Mouse (Mus musculus): ENCODE measurements around the gene Rnf150. TPM values are rescaled to one million over a fixed set of nuclear protein-coding genes. Genes with fewer than 3 reads are reported as not detected.

The Rnf150 gene
- polyA plus RNA-seq, 1 experiment, result 1.7 TPM

DNA sequence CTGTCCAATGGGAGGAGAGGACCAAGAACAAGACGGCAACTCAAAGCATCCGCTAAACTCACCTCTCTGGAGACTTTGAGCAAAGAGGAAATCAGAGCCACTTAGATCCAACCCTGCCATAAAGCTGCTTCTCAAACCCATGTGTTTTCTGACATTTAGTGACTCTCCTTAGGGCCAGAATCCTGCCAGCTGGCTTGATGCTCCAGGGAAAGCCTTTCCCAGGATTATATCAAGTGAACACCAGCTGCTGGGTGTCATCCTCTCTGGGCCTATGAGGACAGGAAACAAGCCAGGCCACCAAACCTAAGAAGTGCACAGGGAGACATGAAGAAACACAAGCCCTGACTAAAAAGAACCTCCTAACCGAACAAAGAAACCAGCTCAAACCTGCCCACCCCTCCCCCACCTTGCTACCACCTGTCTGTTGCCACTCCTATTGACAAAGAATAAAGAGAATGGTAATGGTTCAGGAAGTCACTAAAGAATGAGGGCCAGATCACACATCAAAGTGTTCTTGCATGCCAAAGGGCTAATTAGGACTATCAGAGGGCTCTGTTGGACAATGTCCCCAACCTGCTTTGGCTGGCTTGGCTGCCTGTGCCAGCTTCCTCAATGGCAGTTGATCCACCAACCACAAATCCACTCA, 173.5 kb downstream of the Rnf150 start:
- no peaks in the 10 kb centered on the region for H3K27me3 ChIP-seq (ENCODE audit: control insufficient read depth, insufficient read depth, low read length)
- DNase-seq (ENCODE audit: low read depth in 1 of 2, low spot score in 2 of 2), result no peak
- no peak overlapping the region for H3K4me3 ChIP-seq (ENCODE audit: extremely low read depth, insufficient read depth, insufficient read length)
- H3K4me1 ChIP-seq (ENCODE audit: control insufficient read depth, insufficient read depth, insufficient read length), result no peaks in the 10 kb centered on the region
- 78% methylated on average over 3 of the region's 3 CpGs for WGBS
- TF ChIP-seq CTCF (IDR thresholded peaks at IDR 0.05; ENCODE audit: extremely low read depth, insufficient read depth, insufficient read length, insufficient replicate concordance) (no peak), POLR2A (IDR thresholded peaks at IDR 0.05; ENCODE audit: low read depth, low read length) (no peak)
- H3K27ac ChIP-seq (ENCODE audit: insufficient read depth, low read length), result no peak overlapping the region
- no peaks in the 10 kb centered on the region for H3K36me3 ChIP-seq (ENCODE audit: control insufficient read depth, insufficient read depth, low read length)

DNA sequence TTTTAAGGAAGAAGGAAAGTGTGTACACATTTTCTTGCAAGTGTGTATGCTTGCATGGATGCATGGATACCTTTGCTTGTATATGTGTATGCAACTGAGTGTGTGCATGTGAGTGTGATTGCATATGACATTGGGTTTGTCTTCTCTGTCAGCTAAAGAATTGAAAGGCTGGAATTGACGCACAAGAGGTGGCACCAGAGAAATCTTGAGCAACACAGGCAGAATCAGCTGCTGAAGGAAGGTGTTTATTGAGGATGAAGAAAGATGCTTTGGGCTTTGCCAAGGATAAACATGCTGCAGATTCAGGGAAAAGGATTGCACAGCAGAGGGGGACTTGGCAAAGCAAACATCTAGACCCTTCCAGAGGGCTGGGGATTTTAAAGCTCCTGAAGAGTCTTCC, 174.2 kb downstream of the Rnf150 start:
- Histone ChIP-seq H3K27me3 (ENCODE audit: control insufficient read depth, insufficient read depth, low read length) (no peaks in the 10 kb centered on the region), H3K27ac (ENCODE audit: insufficient read depth, low read length) (no peak overlapping the region), H3K4me1 (ENCODE audit: control insufficient read depth, insufficient read depth, insufficient read length) (no peaks in the 10 kb centered on the region), H3K4me3 (ENCODE audit: extremely low read depth, insufficient read depth, insufficient read length) (no peak overlapping the region), H3K36me3 (ENCODE audit: control insufficient read depth, insufficient read depth, low read length) (no peaks in the 10 kb centered on the region)
- WGBS, result 98% methylated on average over 1 of the region's 1 CpGs
- no peak for TF ChIP-seq POLR2A (IDR thresholded peaks at IDR 0.05; ENCODE audit: low read depth, low read length)
- DNase-seq (ENCODE audit: low read depth in 1 of 2, low spot score in 2 of 2), result no peak

DNA sequence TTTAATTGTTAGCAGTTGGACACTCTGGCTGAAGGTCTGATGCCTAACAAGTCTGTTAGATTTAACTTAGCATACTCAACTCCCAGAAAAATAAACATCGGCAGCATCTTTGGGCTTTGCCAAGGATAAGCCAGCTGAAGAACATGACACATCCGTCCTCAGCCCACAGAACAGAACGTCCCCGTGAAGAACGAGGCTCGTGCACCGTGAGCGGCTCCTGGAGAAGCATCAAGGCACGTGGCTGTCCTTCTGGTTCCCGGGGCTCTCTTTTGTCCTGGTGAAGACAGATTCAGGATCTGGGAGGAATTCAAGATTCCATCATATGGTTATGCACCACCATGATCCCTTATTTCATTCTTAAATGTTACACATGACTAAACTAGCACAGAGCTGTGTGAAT, 175.4 kb downstream of the Rnf150 start:
- no peak for TF ChIP-seq CTCF (IDR thresholded peaks at IDR 0.05; ENCODE audit: extremely low read depth, insufficient read depth, insufficient read length, insufficient replicate concordance)
- no peak for TF ChIP-seq POLR2A (IDR thresholded peaks at IDR 0.05; ENCODE audit: low read depth, low read length)
- no peak overlapping the region for H3K27ac ChIP-seq (ENCODE audit: insufficient read depth, low read length)
- H3K36me3 ChIP-seq (ENCODE audit: control insufficient read depth, insufficient read depth, low read length), result no peaks in the 10 kb centered on the region
- H3K27me3 ChIP-seq (ENCODE audit: control insufficient read depth, insufficient read depth, low read length), result no peaks in the 10 kb centered on the region
- 93% methylated on average over 10 of the region's 10 CpGs for WGBS
- DNase-seq (ENCODE audit: low read depth in 1 of 2, low spot score in 2 of 2), result no peak
- H3K4me1 ChIP-seq (ENCODE audit: control insufficient read depth, insufficient read depth, insufficient read length), result no peaks in the 10 kb centered on the region
- no peak overlapping the region for H3K4me3 ChIP-seq (ENCODE audit: extremely low read depth, insufficient read depth, insufficient read length)

DNA sequence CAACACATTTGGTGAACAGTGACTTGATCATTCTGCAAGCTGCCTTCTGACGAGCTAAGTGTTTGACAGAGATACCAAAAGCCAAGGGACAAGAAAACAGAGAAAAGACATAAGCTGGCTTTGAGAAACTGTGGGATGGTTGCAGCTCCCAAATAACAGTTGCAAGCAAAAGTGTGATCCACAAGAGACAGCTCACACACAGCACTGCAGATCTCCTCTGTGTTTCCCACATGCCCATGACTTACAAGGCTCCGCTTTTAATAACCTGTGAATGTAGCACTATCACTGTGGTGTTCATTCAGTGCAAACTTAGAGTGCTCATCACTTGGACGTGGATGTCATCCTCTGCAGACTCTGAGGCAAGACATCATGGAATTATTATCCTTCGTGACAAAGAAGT, 178.3 kb downstream of the Rnf150 start:
- Histone ChIP-seq H3K36me3 (ENCODE audit: control insufficient read depth, insufficient read depth, low read length) (no peaks in the 10 kb centered on the region), H3K27ac (ENCODE audit: insufficient read depth, low read length) (no peak overlapping the region), H3K27me3 (ENCODE audit: control insufficient read depth, insufficient read depth, low read length) (no peaks in the 10 kb centered on the region), H3K4me1 (ENCODE audit: control insufficient read depth, insufficient read depth, insufficient read length) (no peaks in the 10 kb centered on the region), H3K4me3 (ENCODE audit: extremely low read depth, insufficient read depth, insufficient read length) (no peak overlapping the region)
- TF ChIP-seq POLR2A (IDR thresholded peaks at IDR 0.05; ENCODE audit: low read depth, low read length) (no peak), CTCF (IDR thresholded peaks at IDR 0.05; ENCODE audit: extremely low read depth, insufficient read depth, insufficient read length, insufficient replicate concordance) (no peak)
- no peak for DNase-seq (ENCODE audit: low read depth in 1 of 2, low spot score in 2 of 2)
- WGBS, result 86% methylated on average over 4 of the region's 4 CpGs

- TF ChIP-seq POLR2A (IDR thresholded peaks at IDR 0.05; ENCODE audit: low read depth, low read length) (no peak), CTCF (IDR thresholded peaks at IDR 0.05; ENCODE audit: extremely low read depth, insufficient read depth, insufficient read length, insufficient replicate concordance) (no peak)
- no peak overlapping the region for H3K27ac ChIP-seq (ENCODE audit: insufficient read depth, low read length)
- no peaks in the 10 kb centered on the region for H3K27me3 ChIP-seq (ENCODE audit: control insufficient read depth, insufficient read depth, low read length)
- no peak for DNase-seq (ENCODE audit: low read depth in 1 of 2, low spot score in 2 of 2)
- 90% methylated on average over 9 of the region's 9 CpGs for WGBS
- H3K4me3 ChIP-seq (ENCODE audit: extremely low read depth, insufficient read depth, insufficient read length), result no peak overlapping the region
- H3K36me3 ChIP-seq (ENCODE audit: control insufficient read depth, insufficient read depth, low read length), result no peaks in the 10 kb centered on the region
- H3K4me1 ChIP-seq (ENCODE audit: control insufficient read depth, insufficient read depth, insufficient read length), result no peaks in the 10 kb centered on the region
Observed at GRCm38 (mm10) chr8:83046912-83047311, 183.8 kb downstream of the Rnf150 start.

DNA sequence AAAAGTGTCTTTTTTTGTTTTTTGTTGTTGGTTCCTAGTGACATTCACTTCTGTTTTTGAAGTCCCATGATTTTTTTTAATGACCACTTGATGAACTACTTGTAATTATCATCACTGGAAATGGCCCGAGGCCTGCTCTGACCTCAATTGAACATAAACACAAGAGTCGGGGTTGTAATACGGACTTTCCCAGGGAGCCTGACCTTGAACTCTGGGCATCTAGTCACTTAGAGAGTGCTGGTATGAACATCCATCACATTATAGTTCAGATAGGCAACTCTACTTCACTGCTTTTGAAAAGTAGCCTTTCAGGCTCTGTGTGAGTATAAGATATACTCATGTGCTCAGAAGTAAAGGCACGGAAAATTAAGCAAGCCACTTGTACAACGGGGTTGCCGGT, 185.4 kb downstream of the Rnf150 start:
- Histone ChIP-seq H3K27me3 (ENCODE audit: control insufficient read depth, insufficient read depth, low read length) (no peaks in the 10 kb centered on the region), H3K27ac (ENCODE audit: insufficient read depth, low read length) (no peak overlapping the region), H3K36me3 (ENCODE audit: control insufficient read depth, insufficient read depth, low read length) (no peaks in the 10 kb centered on the region), H3K4me1 (ENCODE audit: control insufficient read depth, insufficient read depth, insufficient read length) (no peaks in the 10 kb centered on the region), H3K4me3 (ENCODE audit: extremely low read depth, insufficient read depth, insufficient read length) (no peak overlapping the region)
- 89% methylated on average over 6 of the region's 6 CpGs for WGBS
- no peak for DNase-seq (ENCODE audit: low read depth in 1 of 2, low spot score in 2 of 2)
- no peak for TF ChIP-seq POLR2A (IDR thresholded peaks at IDR 0.05; ENCODE audit: low read depth, low read length)
- TF ChIP-seq CTCF (IDR thresholded peaks at IDR 0.05; ENCODE audit: extremely low read depth, insufficient read depth, insufficient read length, insufficient replicate concordance), result no peak

- no peak for DNase-seq (ENCODE audit: low read depth in 1 of 2, low spot score in 2 of 2)
- Histone ChIP-seq H3K36me3 (ENCODE audit: control insufficient read depth, insufficient read depth, low read length) (no peaks in the 10 kb centered on the region), H3K27ac (ENCODE audit: insufficient read depth, low read length) (no peak overlapping the region), H3K27me3 (ENCODE audit: control insufficient read depth, insufficient read depth, low read length) (no peaks in the 10 kb centered on the region), H3K4me3 (ENCODE audit: extremely low read depth, insufficient read depth, insufficient read length) (no peak overlapping the region), H3K4me1 (ENCODE audit: control insufficient read depth, insufficient read depth, insufficient read length) (no peaks in the 10 kb centered on the region)
- TF ChIP-seq POLR2A (IDR thresholded peaks at IDR 0.05; ENCODE audit: low read depth, low read length) (no peak), CTCF (IDR thresholded peaks at IDR 0.05; ENCODE audit: extremely low read depth, insufficient read depth, insufficient read length, insufficient replicate concordance) (no peak)
- 82% methylated on average over 7 of the region's 7 CpGs for WGBS
Observed at GRCm38 (mm10) chr8:83049171-83049601, 186.0 kb downstream of the Rnf150 start.

All from spleen, adult 2 months (tissue).